Mouse (Mus musculus) ES-E14 (cell line): Measurements from ENCODE around the gene Zfp945. TPM values are rescaled to one million over a fixed set of nuclear protein-coding genes. Genes with fewer than 3 reads are reported as not detected.

Experiments used
- DNase-seq: peaks from one replicate; pipeline ENCODE4 v3.0.0-alpha.2; 2013; ENCODE audit warnings: low read depth, low spot score
- H3K27ac ChIP-seq: 2 replicates; pipeline ENCODE4 v1.5.1; 2012; ENCODE audit warnings: low read depth, mild to moderate bottlenecking, low read length, moderate library complexity, mixed read lengths; ENCODE audit not compliant: poor library complexity, insufficient read depth, severe bottlenecking
- H3K36me3 ChIP-seq: 2 replicates; pipeline ENCODE4 v1.6.1; 2012; ENCODE audit warnings: mild to moderate bottlenecking, low read length, moderate library complexity, mixed read lengths; ENCODE audit not compliant: control insufficient read depth, poor library complexity, insufficient read depth, severe bottlenecking
- H3K4me1 ChIP-seq, 2 experiments: fragments of 150-350 bp in 1 of 2; sonication (generic) in 1 of 2; 2 replicates each; pipeline ENCODE4 v1.6.1; 2012; ENCODE audit warnings: low read length in 2 of 2, mild to moderate bottlenecking in 1 of 2, mixed read lengths in 1 of 2; ENCODE audit not compliant: control insufficient read depth in 2 of 2, insufficient read depth in 2 of 2, poor library complexity in 1 of 2
- H3K4me3 ChIP-seq, 2 experiments: fragments of 150-350 bp in 1 of 2; sonication (generic) in 1 of 2; 2 replicates each; pipeline ENCODE4 v1.5.1; 2012; ENCODE audit warnings: low read length in 2 of 2, low read depth in 1 of 2, mild to moderate bottlenecking in 1 of 2, mixed read lengths in 1 of 2; ENCODE audit not compliant: insufficient read depth in 1 of 2, poor library complexity in 1 of 2, severe bottlenecking in 1 of 2
- H3K9ac ChIP-seq: 2 replicates; pipeline ENCODE4 v1.6.1; 2012; ENCODE audit warnings: low read depth, mild to moderate bottlenecking, low read length, mixed read lengths; ENCODE audit not compliant: poor library complexity, insufficient read depth, severe bottlenecking
- H3K9me3 ChIP-seq: fragments of 150-350 bp; sonication (generic); 2 replicates; pipeline ENCODE4 v1.6.1; 2012; ENCODE audit warnings: low read depth, mild to moderate bottlenecking, low read length; ENCODE audit not compliant: control insufficient read depth, insufficient read depth
- CHD2 ChIP-seq: IDR thresholded peaks from 2 replicates; pipeline ENCODE4 v1.6.1; 2014; ENCODE audit warnings: mild to moderate bottlenecking, low read depth, low read length, inconsistent platforms
- HCFC1 ChIP-seq: IDR thresholded peaks from 2 replicates; pipeline ENCODE4 v1.6.1; 2012; ENCODE audit warnings: low read length, inconsistent platforms, borderline replicate concordance; ENCODE audit not compliant: insufficient read depth
- MAFK ChIP-seq: IDR thresholded peaks from 2 replicates; pipeline ENCODE4 v1.6.1; 2014; ENCODE audit warnings: mild to moderate bottlenecking, low read depth, low read length, inconsistent platforms; ENCODE audit not compliant: insufficient read depth
- ZC3H11A ChIP-seq: IDR thresholded peaks from 2 replicates; pipeline ENCODE4 v1.6.1; 2012; ENCODE audit warnings: low read depth, mild to moderate bottlenecking, inconsistent platforms, low read length, borderline replicate concordance
- ZNF384 ChIP-seq: IDR thresholded peaks from 2 replicates; pipeline ENCODE4 v1.6.1; 2012; ENCODE audit warnings: low read depth, low read length, inconsistent platforms
- in situ Hi-C, 2 experiments: fragments of 600-800 bp; cut with MboI; formaldehyde crosslinking; loops; one replicate each; pipeline ENCODE4 v1.15.1; 2025; ENCODE audit warnings: low sequenced_read_pairs in 2 of 2, inconsistent platforms in 1 of 2; ENCODE audit not compliant: unreplicated experiment in 2 of 2
- total RNA-seq: library from RNA; depleted of rRNA; stranded (reverse); fragments of 300-350 nt; gene quantifications from 2 replicates; pipeline ENCODE4 v1.2.3, GENCODE M21; 2012; rRNA removed

Zfp945 gene
- 14.2 and 18.2 TPM in 2 replicates for total RNA-seq

GRCm38 (mm10) chr17:22866845-22867481, at the start of gene Zfp945:
TSS of gene Zfp945 (minus strand) at chr17:22867134.
- Histone ChIP-seq H3K36me3 (0 out of 2 replicates have a peak, but pooled peaks cover 3% of the 10 kb centered on the region), H3K27ac (no peak within 1 kb of the TSS), H3K9me3 (no peaks in the 10 kb centered on the region), H3K4me3 (peak within 1 kb of the TSS; percentile 84 to 96), H3K4me1 (no peaks in the 10 kb centered on the region), H3K9ac (peak within 1 kb of the TSS; percentile 86)
- TF ChIP-seq ZC3H11A: no peak
- no peak for TF ChIP-seq CHD2
- in situ Hi-C loops: no loop called here
- peak; percentile 58 for DNase-seq

- Histone ChIP-seq H3K4me1 (peaks cover 0 to 3% of the 10 kb centered on the region in 2 experiments; a peak in 1 of 4 replicates), H3K9me3 (no peaks in the 10 kb centered on the region), H3K36me3 (no peaks in the 10 kb centered on the region), H3K9ac (no peak overlapping the region), H3K4me3 (no peak overlapping the region), H3K27ac (no peak overlapping the region)
- DNase-seq: no peak
- no peak for TF ChIP-seq ZNF384
- TF ChIP-seq MAFK: no peak
- TF ChIP-seq CHD2: no peak
- no peak for TF ChIP-seq ZC3H11A
- no peak for TF ChIP-seq HCFC1
- in situ Hi-C loops: no loop called here
Measured at GRCm38 (mm10) chr17:22888302-22888701, 21.4 kb upstream of the Zfp945 start.

GRCm38 (mm10) chr17:22884059-22884698, 17.2 kb upstream of the Zfp945 start:
- in situ Hi-C loops: no loop called here
- TF ChIP-seq MAFK (no peak), ZNF384 (peak; percentile 78), CHD2 (no peak)
- H3K36me3 ChIP-seq: no peaks in the 10 kb centered on the region

GRCm38 (mm10) chr17:22877427-22878307, 10.7 kb upstream of the Zfp945 start:
- in situ Hi-C loops: no loop called here
- H3K4me1 ChIP-seq: peaks cover 0 to 2% of the 10 kb centered on the region in 2 experiments; a peak in 1 of 4 replicates
- TF ChIP-seq HCFC1: no peak
- TF ChIP-seq ZNF384: no peak
- TF ChIP-seq MAFK: no peak
- no peak for TF ChIP-seq ZC3H11A
- TF ChIP-seq CHD2: no peak
- H3K9me3 ChIP-seq: no peaks in the 10 kb centered on the region
- H3K4me3 ChIP-seq: peak overlapping the region; percentile 47 to 78
- no peaks in the 10 kb centered on the region for H3K36me3 ChIP-seq
- DNase-seq: peak; percentile 17
- peak overlapping the region; percentile 80 for H3K9ac ChIP-seq
- peak overlapping the region; percentile 80 for H3K27ac ChIP-seq

More at GRCm38 (mm10) chr17:22884059-22884698, 17.2 kb upstream of the Zfp945 start:
- no peaks in the 10 kb centered on the region for H3K9me3 ChIP-seq
- H3K9ac ChIP-seq: no peak overlapping the region
- H3K4me3 ChIP-seq: no peak overlapping the region
- DNase-seq: no peak
- no peak overlapping the region for H3K27ac ChIP-seq
- peaks cover 0 to 3% of the 10 kb centered on the region in 2 experiments; a peak in 1 of 4 replicates for H3K4me1 ChIP-seq
